Mouse (Mus musculus) hindbrain, embryonic 11.5 days (tissue): ENCODE data around the gene Kmt2d. TPM values are rescaled to one million over a fixed set of nuclear protein-coding genes. Genes with fewer than 3 reads are reported as not detected.

Source experiments
- ATAC-seq: fragments of 200-750 bp; cut with Nextera tagmentation; 2 replicates; pipeline ENCODE4 v1.8.0; 2017; ENCODE audit warnings: mild to moderate bottlenecking, moderate TSS enrichment, moderate library complexity; ENCODE audit not compliant: low FRiP score
- DNase-seq: peaks from one replicate; pipeline ENCODE4 v3.0.0-alpha.2; 2015; ENCODE audit warnings: low spot score
- H3K27ac ChIP-seq: fragments of 300-500 bp; sonication (generic); 2 replicates; pipeline ENCODE4 v1.5.1; 2014; ENCODE audit warnings: mild to moderate bottlenecking, low read depth, low read length
- H3K27me3 ChIP-seq: fragments of 300-500 bp; sonication (generic); 2 replicates; pipeline ENCODE4 v1.6.1; 2014; ENCODE audit warnings: mild to moderate bottlenecking, low read length, moderate library complexity, mixed read lengths; ENCODE audit not compliant: control insufficient read depth, insufficient read depth
- H3K36me3 ChIP-seq: fragments of 300-500 bp; sonication (generic); 2 replicates; pipeline ENCODE4 v1.6.1; 2014; ENCODE audit warnings: mild to moderate bottlenecking, low read length, moderate library complexity, mixed read lengths; ENCODE audit not compliant: control insufficient read depth, insufficient read depth
- H3K4me1 ChIP-seq: fragments of 300-500 bp; sonication (generic); replicated peaks from 2 replicates; pipeline ENCODE4 v1.6.1; 2014; ENCODE audit warnings: low read length, mixed read lengths; ENCODE audit not compliant: control insufficient read depth, insufficient read depth
- H3K4me2 ChIP-seq: fragments of 300-500 bp; sonication (generic); replicated peaks from 2 replicates; pipeline ENCODE4 v1.6.1; 2014; ENCODE audit warnings: mild to moderate bottlenecking, low read depth, low read length
- H3K4me3 ChIP-seq: fragments of 300-500 bp; sonication (generic); 2 replicates; pipeline ENCODE4 v1.5.1; 2014; ENCODE audit warnings: low read depth, low read length
- H3K9ac ChIP-seq: fragments of 300-500 bp; sonication (generic); 2 replicates; pipeline ENCODE4 v1.6.1; 2014; ENCODE audit warnings: low read depth, low read length
- H3K9me3 ChIP-seq: fragments of 300-500 bp; sonication (generic); 2 replicates; pipeline ENCODE4 v1.6.1; 2016; ENCODE audit warnings: low read length; ENCODE audit not compliant: control insufficient read depth
- WGBS: fragments of 180-500 bp; shearing (Covaris S2); extraction: QIAGEN DNeasy Blood & Tissue Kit; methylation state at CpG from one replicate; pipeline ENCODE4 v1.1.7; 2014; 5-methylcytosine and 5-hydroxymethylcytosine counted together
- polyA plus RNA-seq: library from polyadenylated mRNA; unstranded; fragments of >200 nt; fragmentation: Nextera tagmentation; extraction: Ambion mirVana; gene quantifications from 2 replicates; pipeline ENCODE4 v1.2.1, GENCODE M21; 2014

Gene Kmt2d
- polyA plus RNA-seq, 1 experiment from 2014 or later: 20.5 TPM

DNA sequence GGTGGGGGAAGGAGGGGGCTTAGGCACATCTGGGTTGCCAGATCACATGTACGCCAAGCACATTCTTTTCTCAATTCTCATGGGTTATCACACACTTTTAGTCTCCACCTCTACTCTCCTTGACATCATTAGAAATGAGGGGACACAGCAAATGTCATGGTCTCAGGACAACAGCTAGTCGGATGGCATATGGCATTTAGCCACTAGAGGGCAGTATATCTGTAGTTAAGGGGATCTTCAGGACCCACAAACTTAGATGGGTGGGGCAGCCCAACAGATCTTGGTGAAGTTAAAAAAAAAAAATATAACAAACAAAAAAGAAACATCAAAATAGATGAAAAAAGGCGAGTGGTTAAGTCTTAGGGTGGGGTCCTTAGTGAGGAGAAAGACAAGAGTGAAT is 6.3 kb upstream of the Kmt2d start:
- Histone ChIP-seq H3K4me1 (no peaks in the 10 kb centered on the region), H3K27me3 (no peaks in the 10 kb centered on the region), H3K36me3 (no peaks in the 10 kb centered on the region), H3K4me3 (no peak overlapping the region), H3K9ac (no peak overlapping the region), H3K27ac (no peak overlapping the region), H3K9me3 (no peaks in the 10 kb centered on the region), H3K4me2 (no peak overlapping the region)
- DNase-seq (peak; percentile 86), ATAC-seq (no peak)
- 15% methylated on average over 3 of the region's 3 CpGs for whole genome bisulfite sequencing

GRCm38 (mm10) chr15:98871916-98872888 is 1.2 kb upstream of the Kmt2d start:
- H3K9me3 ChIP-seq: no peaks in the 10 kb centered on the region
- H3K4me2 ChIP-seq: peak overlapping the region; percentile 96
- peak overlapping the region; percentile 97 for H3K27ac ChIP-seq
- no peaks in the 10 kb centered on the region for H3K36me3 ChIP-seq
- peaks cover 16% of the 10 kb centered on the region for H3K4me1 ChIP-seq
- DNase-seq (peak; percentile 96), ATAC-seq (peak; percentile 86)
- H3K4me3 ChIP-seq: peak overlapping the region; percentile 100
- peak overlapping the region; percentile 99 for H3K9ac ChIP-seq
- no peaks in the 10 kb centered on the region for H3K27me3 ChIP-seq
- 1% methylated on average over 50 of the region's 51 CpGs for WGBS

DNA sequence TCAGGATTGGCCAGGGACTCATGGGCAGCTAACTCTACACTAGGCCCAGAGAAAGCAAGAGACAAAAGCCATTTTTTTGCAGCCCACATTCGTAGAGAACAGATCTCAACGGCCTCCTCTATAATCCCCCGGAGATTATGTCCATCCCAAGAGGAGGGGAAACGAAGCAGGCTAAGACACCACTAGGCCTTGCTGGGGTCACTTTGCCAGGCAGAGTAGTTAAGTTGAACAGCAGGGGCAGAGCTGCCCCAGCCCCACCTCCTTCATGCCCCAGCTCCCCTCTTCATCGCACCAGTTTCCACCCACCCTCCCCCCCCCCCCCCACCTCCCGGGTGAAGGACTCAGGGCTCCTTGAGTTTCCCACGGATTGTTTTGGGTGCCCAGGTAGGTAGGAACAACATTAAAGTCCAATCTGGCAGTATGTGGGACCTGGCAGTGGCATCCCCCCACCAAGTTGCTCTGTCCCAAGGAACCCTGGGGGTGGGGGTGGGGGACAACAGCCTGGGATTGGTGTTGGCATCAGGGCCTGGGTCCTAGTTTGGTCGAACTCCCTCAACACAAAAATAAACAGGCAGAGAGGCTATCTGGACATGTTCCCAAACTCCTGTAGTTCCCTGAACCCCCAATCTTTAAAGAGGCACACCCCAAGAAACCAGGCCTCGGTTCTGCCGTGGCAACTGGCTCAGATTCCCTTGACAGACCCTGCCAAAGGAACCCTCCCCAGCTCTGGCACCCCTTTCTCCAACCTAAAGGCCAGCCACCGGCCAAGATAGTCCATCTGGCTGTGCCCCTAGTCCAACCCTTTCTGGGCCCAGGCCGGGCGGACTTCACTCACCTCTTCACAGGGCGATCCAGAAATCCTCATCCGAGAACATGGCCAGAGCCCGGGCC is 580 bp downstream of the Kmt2d start:
- Histone ChIP-seq H3K27ac (peak overlapping the region; percentile 97), H3K4me2 (peak overlapping the region; percentile 96), H3K9me3 (no peaks in the 10 kb centered on the region), H3K9ac (peak overlapping the region; percentile 99), H3K27me3 (no peaks in the 10 kb centered on the region), H3K4me3 (peak overlapping the region; percentile 100), H3K4me1 (peaks cover 16% of the 10 kb centered on the region), H3K36me3 (peaks cover 5% of the 10 kb centered on the region; the same call in 1 of the 2 replicates)
- ATAC-seq (no peak), DNase-seq (peak; percentile 40)
- WGBS: under 1% methylated on average over 15 of the region's 16 CpGs

- Histone ChIP-seq H3K4me3 (peak overlapping the region; percentile 100), H3K9me3 (no peaks in the 10 kb centered on the region), H3K27me3 (no peaks in the 10 kb centered on the region), H3K36me3 (peaks cover 13% of the 10 kb centered on the region; the same call in 1 of the 2 replicates), H3K4me1 (peaks cover 16% of the 10 kb centered on the region), H3K9ac (peak overlapping the region; percentile 99), H3K27ac (no peak overlapping the region), H3K4me2 (peak overlapping the region; percentile 96)
- DNase-seq (no peak), ATAC-seq (no peak)
- WGBS: 16% methylated on average over 8 of the region's 8 CpGs
These were observed 1.4 kb downstream of the Kmt2d start for GRCm38 (mm10) chr15:98869342-98870178.

- H3K9me3 ChIP-seq: no peaks in the 10 kb centered on the region
- 43% methylated on average over 11 of the region's 11 CpGs for whole genome bisulfite sequencing
- peaks cover 16% of the 10 kb centered on the region for H3K4me1 ChIP-seq
- no peak overlapping the region for H3K27ac ChIP-seq
- peak overlapping the region; percentile 96 for H3K4me2 ChIP-seq
- peaks cover 17% of the 10 kb centered on the region for H3K36me3 ChIP-seq
- no peaks in the 10 kb centered on the region for H3K27me3 ChIP-seq
- H3K9ac ChIP-seq: peak overlapping the region; percentile 99
- no peak for ATAC-seq
- H3K4me3 ChIP-seq: peak overlapping the region; percentile 100
- DNase-seq: no peak
These were observed 2.5 kb downstream of the Kmt2d start for GRCm38 (mm10) chr15:98868346-98869063.

DNA sequence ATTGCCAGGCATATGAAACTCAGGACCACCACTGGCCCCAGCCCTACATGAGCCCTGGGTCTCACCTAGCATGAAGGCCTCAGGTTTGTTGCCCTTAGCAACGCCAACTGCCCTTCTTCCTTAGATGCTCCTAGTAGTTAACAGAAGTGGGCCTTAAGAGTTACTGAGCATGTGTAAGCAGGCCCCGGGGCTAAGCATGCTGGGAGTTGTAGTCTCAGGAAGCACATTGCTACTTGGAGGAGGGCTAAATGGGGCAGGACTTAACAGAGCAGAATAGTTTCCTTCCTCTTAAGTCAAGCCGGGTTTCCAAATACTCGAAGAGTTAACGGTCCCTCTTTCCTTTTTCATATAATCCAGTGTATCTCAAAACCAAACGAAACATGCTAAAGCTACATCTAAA is 3.7 kb downstream of the Kmt2d start:
- no peak for DNase-seq
- 82% methylated on average over 6 of the region's 6 CpGs for WGBS

GRCm38 (mm10) chr15:98866501-98866900 is 4.5 kb downstream of the Kmt2d start:
- WGBS: 91% methylated on average over 5 of the region's 5 CpGs
- H3K36me3 ChIP-seq: peaks cover 34% of the 10 kb centered on the region

More for the DNA sequence above, 3.7 kb downstream of the Kmt2d start:
- no peak overlapping the region for H3K4me3 ChIP-seq
- no peaks in the 10 kb centered on the region for H3K9me3 ChIP-seq
- H3K9ac ChIP-seq: no peak overlapping the region
- no peak for ATAC-seq
- H3K36me3 ChIP-seq: peaks cover 27% of the 10 kb centered on the region
- H3K27ac ChIP-seq: no peak overlapping the region
- peaks cover 16% of the 10 kb centered on the region for H3K4me1 ChIP-seq
- H3K27me3 ChIP-seq: no peaks in the 10 kb centered on the region
- no peak overlapping the region for H3K4me2 ChIP-seq

More at GRCm38 (mm10) chr15:98866501-98866900, 4.5 kb downstream of the Kmt2d start:
- DNase-seq: no peak
- no peaks in the 10 kb centered on the region for H3K9me3 ChIP-seq
- no peak overlapping the region for H3K9ac ChIP-seq
- no peak overlapping the region for H3K4me2 ChIP-seq
- H3K27me3 ChIP-seq: no peaks in the 10 kb centered on the region
- peaks cover 16% of the 10 kb centered on the region for H3K4me1 ChIP-seq
- H3K4me3 ChIP-seq: no peak overlapping the region
- no peak for ATAC-seq
- H3K27ac ChIP-seq: no peak overlapping the region
